Comparison of ENCODE assay signal across 10 mouse cellular contexts in genomic region chr7:19299194-19299593, GRCm38 (mm10). TPM values are rescaled to one million over a fixed set of nuclear protein-coding genes. Genes with fewer than 3 reads are reported as not detected.
DNase-seq lines count a peak whose midpoint lies in the region; ATAC-seq lines count a peak whose summit lies in the region.
"Had no signal": no experiment of that assay in that cellular context is flagged by ENCODE, and none has a peak within 500 bp of the region (broad histone marks: within the 10 kb centered on the region; RNA-seq: fewer than 3 reads in every experiment).

No protein-coding gene starts in this region.

- H3K9ac ChIP-seq in heart, embryonic 11.5 days (ENCODE audit: low read depth, low read length): no peak overlapping the region
- H3K9ac ChIP-seq: hindbrain, embryonic 15.5 days; neural tube, embryonic 12.5 days had no signal

- H3K4me3 ChIP-seq in heart, embryonic 11.5 days (ENCODE audit: low read depth, low read length): no peak overlapping the region
- H3K4me3 ChIP-seq: hindbrain, embryonic 15.5 days; neural tube, embryonic 12.5 days had no signal

- ATAC-seq in heart, embryonic 11.5 days (replicated peaks; ENCODE audit: insufficient number of reproducible peaks, low FRiP score, low TSS enrichment): no peak

- H3K9me3 ChIP-seq in heart, embryonic 11.5 days (replicated peaks; ENCODE audit: control insufficient read depth, low read length): no peaks in the 10 kb centered on the region
- H3K9me3 ChIP-seq: hindbrain, embryonic 15.5 days; neural tube, embryonic 12.5 days had no signal

- H3K4me1 ChIP-seq in heart, embryonic 11.5 days (ENCODE audit: control insufficient read depth, insufficient read depth, low read length): peaks cover 16% of the 10 kb centered on the region

- WGBS in heart, embryonic 11.5 days (ENCODE audit: insufficient replicate concordance): 24% methylated on average over 3 of the region's 3 CpGs

- no peak overlapping the region for H3K27ac ChIP-seq in heart, embryonic 11.5 days (ENCODE audit: low read depth, low read length)
- H3K27ac ChIP-seq: hindbrain, embryonic 15.5 days; neural tube, embryonic 12.5 days had no signal

- no peak overlapping the region for H3K4me2 ChIP-seq in heart, embryonic 11.5 days
- H3K4me2 ChIP-seq: hindbrain, embryonic 15.5 days; neural tube, embryonic 12.5 days had no signal

- peaks cover 24% of the 10 kb centered on the region for H3K27me3 ChIP-seq in heart, embryonic 11.5 days (ENCODE audit: control insufficient read depth, insufficient read depth, low read length)

- peak; percentile 70 for DNase-seq in heart, postnatal 4 days
- DNase-seq in right cerebral cortex, postnatal 4 days: peak; percentile 60
- no peak for DNase-seq in right cerebral cortex, postnatal 36 days (ENCODE audit: low spot score in 2 of 2)
- DNase-seq in cerebellum, postnatal 36 days: peak; percentile 62
- peak; percentile 55 to 68 for DNase-seq in lung, postnatal 4 days
- DNase-seq in urinary bladder, postnatal 25 days (ENCODE audit: low spot score): no peak
- DNase-seq in right cerebral cortex, adult 18-20 months: no peak

- no peaks in the 10 kb centered on the region for H3K36me3 ChIP-seq in heart, embryonic 11.5 days (ENCODE audit: control insufficient read depth, insufficient read depth, low read length)

RNA-seq across cellular contexts. Expression of gene Fosb, which starts 10.7 kb away (rescaled TPM):
- under 1 TPM; 0.52 to 0.86 TPM for total RNA-seq in heart, postnatal 4 days (2021)
- polyA plus RNA-seq in heart, embryonic 11.5 days (2014; fragmentation: Nextera tagmentation; extraction: Ambion mirVana): 0.11 and 0.17 TPM in 2 replicates
- polyA plus RNA-seq: neural tube, embryonic 12.5 days had no signal

RNA-seq across cellular contexts. Expression of gene Rtn2, which starts 16.8 kb away (rescaled TPM):
- 10 to 100 TPM; 30.2 to 32.3 TPM for total RNA-seq in heart, postnatal 4 days (2021)
- 25.3 and 31.2 TPM in 2 replicates for polyA plus RNA-seq in heart, embryonic 11.5 days (2014; fragmentation: Nextera tagmentation; extraction: Ambion mirVana)

RNA-seq across cellular contexts. Expression of gene Ppm1n, which starts 19.3 kb away (rescaled TPM):
- total RNA-seq in heart, postnatal 4 days (2021): under 1 TPM in 1 of 2 experiments, not detected in 1; 0.26 TPM
- polyA plus RNA-seq in heart, embryonic 11.5 days (2014; fragmentation: Nextera tagmentation; extraction: Ambion mirVana): 0.34 TPM in 1 of 2 replicates, not detected in the other
- polyA plus RNA-seq: neural tube, embryonic 12.5 days had no signal

RNA-seq across cellular contexts. Expression of gene Vasp, which starts 27.6 kb away (rescaled TPM):
- total RNA-seq in heart, postnatal 4 days (2021): 100 to 1,000 TPM; 117 to 119 TPM
- 61.9 and 102 TPM in 2 replicates for polyA plus RNA-seq in heart, embryonic 11.5 days (2014; fragmentation: Nextera tagmentation; extraction: Ambion mirVana)

RNA-seq across cellular contexts. Expression of gene Ercc1, which starts 45.4 kb away (rescaled TPM):
- 10 to 100 TPM; 42.4 to 43.5 TPM for total RNA-seq in heart, postnatal 4 days (2021)
- polyA plus RNA-seq in heart, embryonic 11.5 days (2014; fragmentation: Nextera tagmentation; extraction: Ambion mirVana): 72.5 and 74.5 TPM in 2 replicates

Comparison
In these comparisons a context has a peak if more than half of its experiments do, and no peak if none do; other contexts are left out.
1. DNase-seq: peak in heart, postnatal 4 days (single experiment), right cerebral cortex, postnatal 4 days (single experiment), cerebellum, postnatal 36 days (2 of 2) and lung, postnatal 4 days (2 of 2); none in right cerebral cortex, postnatal 36 days (0 of 2), urinary bladder, postnatal 25 days (single experiment) and right cerebral cortex, adult 18-20 months (single experiment).